Mouse (Mus musculus) E14TG2a.4 (cell line): Measurements from ENCODE around the gene Neu3.

Source experiments
- CTCF ChIP-seq: conservative IDR thresholded peaks from 2 replicates; pipeline ENCODE4 v1.5.1; 2014; ENCODE audit warnings: low read length
- POU5F1 ChIP-seq: IDR thresholded peaks from 2 replicates; pipeline ENCODE4 v1.6.1; 2014; ENCODE audit warnings: low read length, borderline replicate concordance

GRCm38 (mm10) chr7:99799118-99799517 is 29.1 kb downstream of the Neu3 start:
- TF ChIP-seq CTCF (no peak), POU5F1 (no peak)
